Mouse (Mus musculus): Measurements from ENCODE around the gene Spry1.

- TF ChIP-seq CTCF (IDR thresholded peaks at IDR 0.05; ENCODE audit: control insufficient read depth, insufficient read depth, low read length) (no peak), POLR2A (IDR thresholded peaks at IDR 0.05; ENCODE audit: borderline replicate concordance, control insufficient read depth, low read depth, low read length) (no peak)
Measured at GRCm38 (mm10) chr3:37657009-37657408, 17.3 kb downstream of the Spry1 start.

Measured in bone marrow, adult 2 months (tissue).